Mouse (Mus musculus): ENCODE measurements at regions not wholly inside any gene's neighbourhood (a gene's known extent, or its start where the extent isn't known, plus 50 kb on each side); places are given as distances from the start of the nearest gene placed in this dataset.

DNA sequence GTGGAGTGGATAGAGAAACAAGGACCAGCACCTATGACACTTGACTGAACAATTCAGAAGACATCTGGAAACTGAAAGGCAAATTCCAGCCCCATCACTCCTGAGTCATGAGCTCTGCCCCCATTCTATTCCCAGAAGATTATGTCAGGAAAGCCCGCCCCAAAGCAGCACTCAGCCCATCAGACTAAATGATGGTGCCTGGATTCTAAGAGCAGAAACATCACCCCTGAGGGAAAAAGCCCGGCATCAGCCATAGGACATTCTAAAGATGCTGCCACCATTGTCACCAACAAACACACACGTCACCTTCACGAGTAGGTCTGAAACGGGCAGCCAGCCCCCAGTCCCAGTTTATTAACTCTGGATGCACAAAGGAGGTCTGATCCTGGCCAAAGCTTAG, 469.7 kb downstream of the Prss52 start:
- TF ChIP-seq TAL1 (IDR thresholded peaks at IDR 0.05; ENCODE audit: low read length) (no peak), GATA1 (IDR thresholded peaks at IDR 0.05; ENCODE audit: low read length) (no peak)

Data from erythroblast, embryonic 14.5 days (primary cell).